Mouse (Mus musculus) spleen, adult 2 months (tissue): ENCODE measurements around the gene Tank.

ENCODE experiments used
- CTCF ChIP-seq: fragments of 200-500 bp; IDR thresholded peaks from 2 replicates; pipeline ENCODE4 v1.5.1; 2011; ENCODE audit warnings: mild to moderate bottlenecking, inconsistent platforms; ENCODE audit not compliant: insufficient read depth, insufficient read length, insufficient replicate concordance; ENCODE audit errors: extremely low read depth
- POLR2A ChIP-seq: fragments of 200-500 bp; IDR thresholded peaks from 2 replicates; pipeline ENCODE4 v1.6.1; 2011; ENCODE audit warnings: low read depth, low read length, inconsistent platforms

- TF ChIP-seq CTCF, result no peak
- no peak for TF ChIP-seq POLR2A
Measured at GRCm38 (mm10) chr2:61599730-61600129, 21.3 kb downstream of the Tank start.
